Mouse (Mus musculus) lung, embryonic 16.5 days (tissue): ENCODE measurements around the gene Tnnt3. TPM values are rescaled to one million over a fixed set of nuclear protein-coding genes. Genes with fewer than 3 reads are reported as not detected.

Source experiments
- ATAC-seq: fragments of 200-750 bp; cut with Nextera tagmentation; 2 replicates; pipeline ENCODE4 v1.8.0; 2017; ENCODE audit warnings: low read depth, mild to moderate bottlenecking, moderate library complexity
- H3K27ac ChIP-seq: fragments of 300-500 bp; sonication (generic); 2 replicates; pipeline ENCODE4 v1.5.1; 2014; ENCODE audit warnings: mild to moderate bottlenecking, control low read depth, low read length
- H3K27me3 ChIP-seq: fragments of 300-500 bp; sonication (generic); 2 replicates; pipeline ENCODE4 v1.6.1; 2014; ENCODE audit warnings: low read depth, low read length, mixed read lengths; ENCODE audit not compliant: control insufficient read depth, insufficient read depth
- H3K36me3 ChIP-seq: fragments of 300-500 bp; sonication (generic); 2 replicates; pipeline ENCODE4 v1.6.1; 2014; ENCODE audit warnings: low read length; ENCODE audit not compliant: control insufficient read depth, insufficient read depth
- H3K4me1 ChIP-seq: fragments of 300-500 bp; sonication (generic); replicated peaks from 2 replicates; pipeline ENCODE4 v1.6.1; 2014; ENCODE audit warnings: low read length, mixed read lengths; ENCODE audit not compliant: control insufficient read depth, insufficient read depth
- H3K4me2 ChIP-seq: fragments of 300-500 bp; sonication (generic); 2 replicates; pipeline ENCODE4 v1.6.1; 2014; ENCODE audit warnings: low read depth, low read length, control low read depth
- H3K4me3 ChIP-seq: fragments of 300-500 bp; sonication (generic); 2 replicates; pipeline ENCODE4 v1.5.1; 2014; ENCODE audit warnings: mild to moderate bottlenecking, low read length, control low read depth
- H3K9ac ChIP-seq: fragments of 300-500 bp; sonication (generic); 2 replicates; pipeline ENCODE4 v1.6.1; 2014; ENCODE audit warnings: low read length, control low read depth
- H3K9me3 ChIP-seq: fragments of 300-500 bp; sonication (generic); 2 replicates; pipeline ENCODE4 v1.6.1; 2016; ENCODE audit warnings: low read length; ENCODE audit not compliant: control insufficient read depth
- WGBS: fragments of 180-500 bp; shearing (Covaris S2); extraction: QIAGEN DNeasy Blood & Tissue Kit; methylation state at CpG from one replicate; pipeline ENCODE4 v1.1.7; 2014; 5-methylcytosine and 5-hydroxymethylcytosine counted together
- polyA plus RNA-seq: library from polyadenylated mRNA; unstranded; fragments of >200 nt; fragmentation: Nextera tagmentation; extraction: Ambion mirVana; gene quantifications from 2 replicates; pipeline ENCODE4 v1.2.1, GENCODE M21; 2015

Tnnt3 gene
- polyA plus RNA-seq, 1 experiment from 2014 or later, result 17.9 TPM

- no peak for ATAC-seq
- H3K9ac ChIP-seq, result no peak overlapping the region
- WGBS, result 94% methylated on average over 9 of the region's 9 CpGs
Observed at GRCm38 (mm10) chr7:142507453-142507852, 8.8 kb downstream of the Tnnt3 start.

GRCm38 (mm10) chr7:142509518-142509917 lies 10.9 kb downstream of the Tnnt3 start:
- no peak for ATAC-seq
- Histone ChIP-seq H3K27me3 (no peaks in the 10 kb centered on the region), H3K4me3 (no peak overlapping the region), H3K36me3 (no peaks in the 10 kb centered on the region), H3K27ac (peak overlapping the region; percentile 91; the same call in 1 of the 2 replicates), H3K4me2 (no peak overlapping the region), H3K4me1 (peaks cover 26% of the 10 kb centered on the region), H3K9me3 (no peaks in the 10 kb centered on the region), H3K9ac (no peak overlapping the region)
- 20% methylated on average over 14 of the region's 14 CpGs for WGBS

More at GRCm38 (mm10) chr7:142507453-142507852, 8.8 kb downstream of the Tnnt3 start:
- no peaks in the 10 kb centered on the region for H3K27me3 ChIP-seq
- H3K4me1 ChIP-seq, result peaks cover 26% of the 10 kb centered on the region
- no peak overlapping the region for H3K4me2 ChIP-seq
- no peaks in the 10 kb centered on the region for H3K9me3 ChIP-seq
- H3K4me3 ChIP-seq, result no peak overlapping the region
- H3K27ac ChIP-seq, result no peak overlapping the region
- H3K36me3 ChIP-seq, result no peaks in the 10 kb centered on the region

GRCm38 (mm10) chr7:142510021-142510777 lies 11.6 kb downstream of the Tnnt3 start:
- ATAC-seq, result peak; percentile 73
- no peak overlapping the region for H3K4me2 ChIP-seq

GRCm38 (mm10) chr7:142514048-142514447 lies 15.4 kb downstream of the Tnnt3 start:
- no peak overlapping the region for H3K27ac ChIP-seq
- no peaks in the 10 kb centered on the region for H3K27me3 ChIP-seq
- H3K36me3 ChIP-seq, result no peaks in the 10 kb centered on the region
- ATAC-seq, result no peak
- H3K4me2 ChIP-seq, result no peak overlapping the region
- H3K9me3 ChIP-seq, result no peaks in the 10 kb centered on the region
- 83% methylated on average over 4 of the region's 4 CpGs for WGBS
- no peak overlapping the region for H3K4me3 ChIP-seq
- no peak overlapping the region for H3K9ac ChIP-seq
- peaks cover 32% of the 10 kb centered on the region for H3K4me1 ChIP-seq

More at GRCm38 (mm10) chr7:142510021-142510777, 11.6 kb downstream of the Tnnt3 start:
- no peaks in the 10 kb centered on the region for H3K36me3 ChIP-seq
- peak overlapping the region; percentile 91 for H3K27ac ChIP-seq
- no peaks in the 10 kb centered on the region for H3K9me3 ChIP-seq
- 16% methylated on average over 12 of the region's 12 CpGs for WGBS
- peaks cover 26% of the 10 kb centered on the region for H3K4me1 ChIP-seq
- H3K27me3 ChIP-seq, result no peaks in the 10 kb centered on the region
- peak overlapping the region; percentile 52 for H3K9ac ChIP-seq
- H3K4me3 ChIP-seq, result no peak overlapping the region

- Histone ChIP-seq H3K4me2 (peak overlapping the region; percentile 45; the same call in 1 of the 2 replicates), H3K4me3 (0 out of 2 replicates have a peak overlapping the region, but pooled peaks have one; percentile 1), H3K27ac (peak overlapping the region; percentile 76), H3K9ac (peak overlapping the region; percentile 44), H3K9me3 (no peaks in the 10 kb centered on the region), H3K36me3 (no peaks in the 10 kb centered on the region), H3K27me3 (no peaks in the 10 kb centered on the region), H3K4me1 (peaks cover 22% of the 10 kb centered on the region)
- peak; percentile 88 for ATAC-seq
- WGBS, result 31% methylated on average over 21 of the region's 21 CpGs
Observed at GRCm38 (mm10) chr7:142516221-142516978, 17.8 kb downstream of the Tnnt3 start.

- Histone ChIP-seq H3K27ac (no peak overlapping the region), H3K9ac (no peak overlapping the region), H3K36me3 (no peaks in the 10 kb centered on the region), H3K4me2 (no peak overlapping the region), H3K4me3 (no peak overlapping the region), H3K27me3 (no peaks in the 10 kb centered on the region), H3K9me3 (no peaks in the 10 kb centered on the region), H3K4me1 (peaks cover 24% of the 10 kb centered on the region)
- ATAC-seq, result no peak
- 38% methylated on average over 2 of the region's 3 CpGs for WGBS
Observed at GRCm38 (mm10) chr7:142517531-142517930, 18.9 kb downstream of the Tnnt3 start.

- H3K4me1 ChIP-seq, result peaks cover 41% of the 10 kb centered on the region
- H3K27ac ChIP-seq, result no peak overlapping the region
Observed at GRCm38 (mm10) chr7:142520331-142520730, 21.7 kb downstream of the Tnnt3 start.

GRCm38 (mm10) chr7:142522352-142522751 lies 23.7 kb downstream of the Tnnt3 start:
- Histone ChIP-seq H3K9ac (no peak overlapping the region), H3K36me3 (no peaks in the 10 kb centered on the region), H3K9me3 (no peaks in the 10 kb centered on the region), H3K4me2 (no peak overlapping the region), H3K4me3 (no peak overlapping the region), H3K27me3 (no peaks in the 10 kb centered on the region), H3K4me1 (peaks cover 35% of the 10 kb centered on the region), H3K27ac (peak overlapping the region; percentile 64)
- WGBS, result 35% methylated on average over 4 of the region's 4 CpGs
- 0 out of 2 replicates have a peak, but pooled peaks have one; percentile 49 for ATAC-seq

More at GRCm38 (mm10) chr7:142520331-142520730, 21.7 kb downstream of the Tnnt3 start:
- no peak for ATAC-seq
- Histone ChIP-seq H3K36me3 (no peaks in the 10 kb centered on the region), H3K27me3 (no peaks in the 10 kb centered on the region), H3K4me3 (no peak overlapping the region), H3K4me2 (no peak overlapping the region), H3K9ac (no peak overlapping the region), H3K9me3 (no peaks in the 10 kb centered on the region)
- 81% methylated on average over 4 of the region's 4 CpGs for WGBS
